Mouse (Mus musculus): ENCODE measurements at regions not wholly inside any gene's neighbourhood (a gene's known extent, or its start where the extent isn't known, plus 50 kb on each side); places are given as distances from the start of the nearest gene placed in this dataset.
"Not testable (repeated sequence)": the region's sequence is repeated elsewhere in the genome, so short reads cannot be mapped to it uniquely, and the experiment has no call there.

DNA sequence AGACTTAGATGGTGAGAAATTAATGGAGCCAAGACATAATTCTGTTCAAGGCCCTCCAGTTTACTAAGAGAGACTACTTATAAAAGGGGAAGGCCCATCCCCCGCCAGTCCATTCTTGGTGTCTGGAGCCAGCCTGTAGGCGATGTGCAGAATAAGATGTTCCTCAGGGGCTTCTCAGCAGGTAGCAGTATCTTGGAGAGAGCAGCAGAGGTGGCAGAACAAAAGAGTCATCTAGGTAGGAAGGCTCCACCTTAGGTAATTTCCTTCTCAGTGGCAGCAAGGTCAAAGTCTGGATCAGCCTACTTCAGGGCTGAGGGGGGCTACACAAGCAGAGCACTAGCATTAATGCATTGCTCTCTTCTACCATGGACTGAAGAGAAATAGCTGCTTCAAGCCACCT lies 449.4 kb upstream of the Tbl1xr1 start:
- not testable (repeated sequence) for DNase-seq (ENCODE audit: low spot score)

DNA sequence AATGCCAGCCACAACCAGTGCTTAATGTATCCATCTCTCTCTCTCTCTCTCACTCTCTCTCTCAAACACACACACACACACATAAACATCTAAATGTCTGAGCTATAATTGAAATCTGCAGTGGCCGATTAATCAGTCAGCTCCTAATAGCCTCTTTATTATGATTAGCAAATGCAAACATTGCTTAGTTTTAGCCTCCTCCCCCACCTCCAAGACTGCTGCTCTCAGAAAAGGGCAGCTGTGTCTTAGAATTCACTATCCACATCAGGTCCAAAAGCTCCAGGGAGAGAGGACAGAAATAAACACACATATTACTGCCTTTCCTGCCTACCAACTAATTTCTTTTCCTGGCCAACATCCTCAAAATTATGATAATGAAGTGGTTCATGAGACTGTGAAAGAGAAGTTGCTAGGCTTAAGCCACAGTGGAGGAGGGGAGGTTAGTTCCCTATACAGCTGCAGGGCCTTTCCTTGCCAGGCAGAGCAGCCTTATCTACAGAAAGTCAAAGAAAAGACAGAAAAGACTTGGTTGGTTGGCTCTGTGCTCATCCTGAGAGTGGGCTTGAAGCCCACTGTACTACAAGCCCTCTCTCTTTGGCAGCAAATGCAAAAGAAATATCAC lies 442.7 kb upstream of the Tbl1xr1 start:
- no peak for DNase-seq (ENCODE audit: low spot score)

DNA sequence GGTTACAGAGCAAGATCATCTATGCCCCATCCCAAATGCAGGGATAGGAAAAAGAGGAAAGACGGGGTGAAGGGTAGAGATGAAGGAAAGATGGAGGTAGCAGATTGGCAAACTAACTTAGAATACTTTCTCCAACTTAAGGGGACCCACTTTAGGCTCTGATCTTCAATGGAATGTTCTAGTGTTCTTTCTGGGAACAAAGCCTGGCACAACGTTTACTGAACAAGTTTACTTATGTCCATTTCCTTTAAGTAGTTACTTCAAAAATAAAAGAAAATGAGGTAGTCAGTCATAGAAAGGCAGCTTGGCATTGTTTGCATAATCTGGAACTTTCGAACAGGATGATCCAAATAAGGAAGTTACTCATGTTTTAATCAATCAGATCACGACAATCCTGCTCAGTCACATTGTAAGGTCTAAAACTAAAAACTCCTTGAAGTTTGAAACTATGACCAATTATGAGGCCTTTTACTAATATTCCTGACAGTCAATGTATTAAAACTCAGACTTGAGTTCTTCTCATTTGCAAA lies 441.7 kb upstream of the Tbl1xr1 start:
- DNase-seq (ENCODE audit: low spot score): no peak

DNA sequence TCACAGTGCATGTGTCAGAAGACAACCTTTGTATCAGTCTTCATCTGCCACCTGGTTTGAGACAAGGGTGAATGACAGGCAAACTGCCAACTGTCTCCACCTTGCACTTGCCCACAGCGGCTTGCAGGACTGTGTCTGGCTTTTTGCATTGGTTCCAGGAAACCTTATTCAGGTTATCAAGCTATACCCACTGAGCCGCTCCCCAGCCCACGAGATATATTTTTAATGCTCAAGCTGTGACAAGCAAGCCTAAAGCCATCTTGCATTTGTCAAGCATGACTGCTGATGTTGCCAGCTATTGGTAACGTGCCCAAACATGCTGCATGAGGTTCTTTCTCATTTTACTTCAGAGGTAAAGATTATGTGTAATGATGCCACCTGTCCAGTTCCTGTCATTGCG lies 437.6 kb upstream of the Tbl1xr1 start:
- DNase-seq (ENCODE audit: low spot score): no peak

DNA sequence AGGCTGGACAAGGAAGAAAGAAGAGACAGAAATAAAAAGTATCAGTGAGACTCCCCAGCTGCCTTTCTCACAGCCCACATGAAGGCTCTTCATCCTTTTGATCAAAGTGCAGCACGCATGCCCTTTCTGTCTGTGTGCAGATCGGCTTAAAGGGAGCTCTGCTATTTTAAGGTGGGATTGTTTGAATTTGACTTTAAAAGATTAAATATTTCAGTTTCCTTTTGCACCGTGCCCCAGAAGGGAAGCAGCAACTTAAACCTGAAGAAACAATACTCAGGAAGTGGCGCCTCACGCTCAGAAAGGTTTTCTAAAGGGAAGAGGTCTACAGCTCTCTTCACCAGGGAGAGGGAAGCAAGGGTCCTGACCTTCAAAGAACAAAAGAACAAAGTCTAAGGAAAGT lies 436.9 kb upstream of the Tbl1xr1 start:
- DNase-seq (ENCODE audit: low spot score): no peak

DNA sequence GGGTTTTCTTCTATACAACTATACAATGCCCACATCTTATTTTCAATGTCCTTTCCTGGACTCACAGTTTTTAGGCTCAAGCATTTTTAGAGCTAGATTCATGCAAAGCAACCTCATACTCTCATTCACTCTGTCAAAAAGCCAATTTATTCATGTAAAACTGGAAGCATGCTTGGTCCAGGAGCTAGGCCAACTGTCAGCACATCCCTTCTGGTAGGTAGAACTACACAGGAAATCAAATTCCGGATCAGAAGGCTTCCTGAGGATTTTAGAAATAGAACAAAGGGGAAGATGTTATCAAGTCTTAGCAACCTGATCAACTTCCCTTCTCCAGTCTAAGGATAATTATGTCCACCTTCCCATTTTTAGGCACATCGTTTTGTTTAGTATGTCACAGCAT lies 432.4 kb upstream of the Tbl1xr1 start:
- DNase-seq (ENCODE audit: low spot score): no peak

DNA sequence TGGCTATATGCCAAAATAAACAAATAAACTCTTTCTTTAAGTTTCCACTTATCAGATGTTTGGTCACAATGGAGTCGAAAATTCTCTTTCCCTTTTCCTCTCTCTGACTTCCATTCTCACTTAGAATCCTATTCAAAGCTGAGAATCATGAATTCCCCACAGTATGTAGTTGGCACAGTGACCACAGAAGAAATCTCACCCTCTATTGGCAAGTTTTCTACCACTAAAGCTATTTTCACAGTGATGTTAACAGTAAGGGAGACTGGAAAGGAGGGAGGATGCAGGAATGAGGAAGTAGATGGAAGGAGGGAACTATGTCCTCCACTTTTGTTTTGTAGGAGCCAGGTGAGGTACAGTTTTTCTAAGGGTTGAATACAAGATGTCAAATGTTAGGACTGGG lies 431.2 kb upstream of the Tbl1xr1 start:
- DNase-seq (ENCODE audit: low spot score): no peak

DNA sequence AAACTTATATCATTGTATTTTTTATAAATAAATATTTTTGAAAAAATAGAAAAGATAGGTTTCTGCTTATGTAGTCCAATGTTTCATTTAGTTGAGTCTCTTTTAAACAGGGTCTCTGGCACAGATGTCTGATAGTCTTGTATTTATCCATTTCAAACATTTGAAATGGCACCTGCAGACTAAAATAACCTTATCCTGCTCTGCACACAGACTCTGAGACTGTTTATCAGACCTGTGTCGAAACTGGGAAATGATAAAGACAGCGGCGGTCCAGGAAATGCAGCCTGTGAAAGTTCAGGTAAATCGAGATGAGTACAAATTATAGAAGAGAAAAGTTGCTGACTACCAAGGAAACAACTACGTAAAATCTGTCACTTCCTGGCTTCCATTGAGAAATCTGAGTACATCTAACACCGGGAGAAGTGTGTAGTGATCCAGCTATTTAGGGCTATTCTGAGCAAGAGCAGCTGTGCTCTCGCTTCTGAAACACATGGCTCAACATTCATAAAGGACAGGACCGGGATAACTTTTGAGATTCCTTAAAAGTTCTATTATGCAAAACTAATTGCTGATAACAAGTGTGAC lies 426.5 kb upstream of the Tbl1xr1 start:
- no peak for DNase-seq (ENCODE audit: low spot score)

DNA sequence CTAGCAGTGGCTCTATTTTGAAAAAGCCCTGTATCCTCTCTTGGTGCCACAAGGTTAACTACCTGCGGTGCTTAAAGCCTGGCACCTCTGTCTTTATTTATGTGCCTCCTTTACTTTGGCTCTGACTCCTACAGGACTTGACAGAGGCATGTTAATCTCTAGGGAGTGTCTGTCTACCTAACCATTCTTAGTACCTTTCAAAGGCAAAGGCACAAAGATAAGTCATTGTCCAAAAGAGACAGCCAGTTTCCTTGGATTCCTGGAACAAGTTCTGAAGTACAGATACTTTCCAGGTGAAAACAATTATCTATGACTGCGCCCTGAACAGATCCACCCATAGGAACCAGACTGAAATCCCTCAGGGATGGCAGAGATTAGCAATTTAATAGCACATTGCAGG lies 421.2 kb upstream of the Tbl1xr1 start:
- no peak for DNase-seq (ENCODE audit: low spot score)

DNA sequence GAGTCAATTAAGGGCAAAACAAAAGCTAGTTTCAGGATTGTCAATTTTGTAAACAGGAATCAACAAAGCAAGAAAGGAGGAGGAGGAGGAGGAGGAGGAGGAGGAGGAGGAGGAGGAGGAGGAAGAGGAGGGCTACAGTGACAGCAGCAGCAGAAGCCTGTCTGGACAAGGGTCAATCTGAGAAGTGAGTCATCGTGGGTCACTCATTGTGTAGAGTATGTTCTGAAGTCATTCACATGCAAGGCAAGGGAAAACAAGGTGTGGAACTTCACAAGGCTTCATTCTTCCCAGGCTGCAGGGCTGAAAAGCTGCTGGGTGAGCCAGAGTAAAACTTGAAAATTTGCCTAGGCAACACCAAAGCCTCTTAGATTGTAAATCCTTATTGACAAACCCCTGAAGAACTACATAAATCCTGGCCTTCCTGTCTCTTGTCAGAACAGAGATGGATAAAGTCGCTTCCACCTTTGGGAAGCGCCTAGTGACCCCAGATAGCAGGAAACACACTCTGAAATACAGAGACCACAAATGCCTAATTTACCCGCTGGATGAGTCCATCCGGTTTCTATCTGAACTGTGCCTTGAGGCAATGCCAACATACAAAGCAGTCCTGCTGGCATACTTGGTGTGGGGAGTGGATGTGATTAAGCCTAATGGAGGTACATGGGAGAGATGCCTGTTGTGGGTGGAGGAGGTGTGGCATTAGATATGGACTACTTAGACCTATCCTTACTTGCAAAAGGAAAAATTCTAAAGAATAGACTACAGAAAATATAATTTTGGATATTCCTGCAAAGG lies 408.9 kb upstream of the Tbl1xr1 start:
- DNase-seq (ENCODE audit: low spot score): no peak

DNA sequence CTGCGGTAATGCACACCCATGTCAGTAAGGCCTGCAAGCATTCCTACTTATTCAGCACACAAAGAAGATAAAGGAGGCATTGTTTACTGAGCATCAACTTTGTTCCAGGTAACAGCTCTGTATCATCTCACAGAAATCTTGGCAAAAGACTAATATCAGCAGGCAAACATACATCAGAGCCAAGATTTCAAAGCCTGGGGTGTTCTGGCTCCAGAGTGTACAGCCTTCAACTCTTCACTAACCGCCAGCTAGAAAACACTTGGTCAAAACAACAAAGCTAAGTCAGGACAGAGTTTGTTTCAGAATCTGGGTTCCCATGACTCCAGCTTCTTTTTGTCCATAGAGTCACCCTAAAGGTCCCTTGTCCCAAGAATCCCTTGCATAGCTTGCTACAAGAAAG lies 404.6 kb upstream of the Tbl1xr1 start:
- DNase-seq (ENCODE audit: low spot score): no peak

DNA sequence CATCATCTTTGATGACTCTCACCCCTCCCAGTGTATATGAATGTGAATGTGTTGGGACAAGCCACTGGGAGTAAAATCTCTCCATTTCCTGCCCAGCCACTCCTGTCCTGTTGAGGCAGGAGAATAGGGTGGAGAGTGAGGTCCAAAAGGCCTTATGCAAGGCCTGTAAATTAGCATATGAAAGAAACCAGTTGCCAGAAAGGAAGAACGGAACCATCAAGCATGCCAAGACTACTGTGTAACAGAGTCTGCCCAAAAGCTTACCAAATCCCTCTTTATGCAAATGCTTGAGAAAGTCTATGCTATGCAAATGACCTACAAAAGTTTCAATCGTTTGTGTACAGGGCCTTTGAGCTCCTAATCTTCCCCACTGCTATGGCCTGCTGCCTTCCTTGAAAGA lies 404.0 kb upstream of the Tbl1xr1 start:
- peak; percentile 24 for DNase-seq (ENCODE audit: low spot score)

DNA sequence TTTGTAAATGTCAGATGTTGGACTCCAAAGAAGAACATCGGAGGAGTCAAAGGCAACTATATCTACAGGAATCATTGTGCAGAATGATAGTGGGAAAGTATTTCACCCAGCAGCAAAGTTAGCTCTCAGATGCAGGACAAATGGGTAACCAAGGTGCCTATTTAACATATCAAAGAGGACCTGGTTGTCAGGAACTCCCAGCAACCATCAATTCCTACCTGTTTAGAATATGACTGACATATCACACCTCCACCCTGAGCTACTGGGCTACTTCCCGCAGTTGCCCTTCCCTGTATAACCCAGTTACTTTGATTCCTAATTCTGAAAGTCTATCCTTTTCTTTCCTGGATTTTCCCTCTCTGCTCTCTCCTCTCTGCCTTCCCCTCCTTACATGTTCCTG lies 403.0 kb upstream of the Tbl1xr1 start:
- no peak for DNase-seq (ENCODE audit: low spot score)

DNA sequence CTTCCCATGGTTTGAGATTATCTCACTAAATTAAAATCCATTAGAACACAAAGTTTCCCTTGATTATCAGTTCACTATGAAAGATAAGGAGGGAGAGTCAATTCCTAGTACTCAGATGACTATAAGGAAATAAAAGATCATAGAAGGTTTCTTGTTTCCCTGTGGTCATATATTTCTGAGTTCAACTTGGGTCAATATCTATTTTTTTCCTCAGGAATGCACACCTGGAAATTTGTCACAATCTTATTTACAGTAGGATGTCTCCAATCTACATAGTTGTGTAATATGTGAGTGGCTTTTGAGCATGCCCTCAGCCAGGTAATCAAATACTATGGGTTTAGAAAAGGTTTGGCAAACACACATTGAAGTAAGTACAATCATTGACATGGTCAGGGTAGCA lies 398.2 kb upstream of the Tbl1xr1 start:
- no peak for DNase-seq (ENCODE audit: low spot score)

DNA sequence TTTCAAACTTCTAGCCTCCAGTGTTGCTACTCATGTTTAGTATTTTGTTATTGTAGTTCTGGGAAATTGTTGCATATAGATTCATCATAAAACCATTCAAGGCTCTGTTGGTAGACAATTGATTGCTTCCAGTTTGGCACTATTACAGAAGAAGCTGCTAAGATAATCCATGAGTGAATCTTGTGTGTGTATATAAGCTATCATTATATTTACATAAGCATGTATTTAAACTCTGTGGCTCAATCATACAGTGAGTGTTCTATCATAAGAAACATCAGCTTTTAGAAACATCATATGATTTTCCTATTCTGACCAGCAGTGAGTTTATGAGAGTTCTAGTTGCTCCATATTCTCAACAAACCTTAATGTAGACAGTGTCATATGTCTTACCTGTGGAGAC lies 397.7 kb upstream of the Tbl1xr1 start:
- no peak for DNase-seq (ENCODE audit: low spot score)

DNA sequence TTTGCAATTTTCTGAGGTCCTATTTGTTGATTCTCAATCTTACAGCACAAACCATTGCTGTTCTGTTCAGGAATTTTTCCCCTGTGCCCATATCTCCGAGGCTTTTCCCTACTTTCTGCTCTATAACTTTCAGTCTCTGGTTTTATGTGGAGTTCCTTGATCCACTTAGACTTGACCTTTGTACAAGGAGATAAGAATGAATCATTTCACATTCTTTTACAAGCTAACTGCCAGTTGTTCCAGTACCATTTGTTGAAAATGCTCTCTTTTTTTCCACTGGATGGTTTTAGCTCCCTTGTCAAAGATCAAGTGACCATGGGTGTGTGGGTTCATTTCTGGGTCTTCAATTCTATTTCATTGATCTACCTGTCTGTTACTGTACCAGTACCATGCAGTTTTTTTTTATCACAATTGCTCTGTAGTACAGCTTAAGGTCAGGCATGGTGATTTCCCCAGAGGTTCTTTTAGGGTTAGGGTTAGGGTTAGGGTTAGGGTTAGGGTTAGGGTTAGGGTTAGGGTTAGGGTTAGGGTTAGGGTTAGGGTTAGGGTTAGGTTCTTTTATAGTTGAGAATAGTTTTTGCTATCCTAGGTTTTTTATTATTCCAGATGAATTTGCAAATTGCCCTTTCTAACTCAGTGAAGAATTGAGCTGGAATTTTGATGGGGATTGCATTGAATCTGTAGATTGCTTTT lies 378.3 kb upstream of the Tbl1xr1 start:
- not testable (repeated sequence) for DNase-seq (ENCODE audit: low spot score)

DNA sequence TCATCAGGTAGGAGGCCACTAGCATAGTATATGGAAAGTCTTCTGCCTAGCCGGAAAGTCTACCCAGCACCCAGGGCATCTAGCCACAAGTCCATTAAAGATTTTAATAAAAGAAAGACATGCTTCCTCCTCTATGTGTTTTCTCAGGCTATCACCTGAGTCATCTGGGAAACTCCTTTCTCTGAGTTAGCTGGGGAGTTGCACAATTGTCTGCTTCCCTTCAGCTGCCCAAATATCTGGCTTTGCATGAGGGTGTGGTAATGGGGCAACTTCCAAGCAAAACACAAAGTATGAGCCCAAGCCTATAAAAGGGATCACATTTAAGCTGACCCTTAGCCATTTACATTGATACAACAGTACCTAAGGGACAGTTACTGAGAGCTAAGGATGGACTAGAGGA lies 376.9 kb upstream of the Tbl1xr1 start:
- DNase-seq (ENCODE audit: low spot score): no peak

DNA sequence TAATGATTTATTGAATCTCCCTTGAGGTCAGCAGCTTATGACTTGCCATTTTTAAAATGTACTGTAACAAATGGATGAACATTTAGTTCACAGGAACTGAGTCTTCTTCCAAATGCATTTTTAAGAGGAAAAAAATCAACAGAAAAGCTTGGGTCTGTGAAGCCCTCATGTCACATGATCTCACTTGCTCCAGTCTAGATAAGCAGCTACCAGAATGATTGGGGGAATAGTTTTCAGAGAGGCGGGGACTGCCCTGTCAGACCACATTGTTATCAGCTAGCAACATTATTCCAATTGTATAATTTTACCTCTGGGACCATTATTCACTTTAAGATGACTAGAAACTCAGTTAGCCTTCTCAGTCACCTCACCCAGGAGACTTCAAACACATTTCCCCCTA lies 376.1 kb upstream of the Tbl1xr1 start:
- DNase-seq (ENCODE audit: low spot score): no peak

DNA sequence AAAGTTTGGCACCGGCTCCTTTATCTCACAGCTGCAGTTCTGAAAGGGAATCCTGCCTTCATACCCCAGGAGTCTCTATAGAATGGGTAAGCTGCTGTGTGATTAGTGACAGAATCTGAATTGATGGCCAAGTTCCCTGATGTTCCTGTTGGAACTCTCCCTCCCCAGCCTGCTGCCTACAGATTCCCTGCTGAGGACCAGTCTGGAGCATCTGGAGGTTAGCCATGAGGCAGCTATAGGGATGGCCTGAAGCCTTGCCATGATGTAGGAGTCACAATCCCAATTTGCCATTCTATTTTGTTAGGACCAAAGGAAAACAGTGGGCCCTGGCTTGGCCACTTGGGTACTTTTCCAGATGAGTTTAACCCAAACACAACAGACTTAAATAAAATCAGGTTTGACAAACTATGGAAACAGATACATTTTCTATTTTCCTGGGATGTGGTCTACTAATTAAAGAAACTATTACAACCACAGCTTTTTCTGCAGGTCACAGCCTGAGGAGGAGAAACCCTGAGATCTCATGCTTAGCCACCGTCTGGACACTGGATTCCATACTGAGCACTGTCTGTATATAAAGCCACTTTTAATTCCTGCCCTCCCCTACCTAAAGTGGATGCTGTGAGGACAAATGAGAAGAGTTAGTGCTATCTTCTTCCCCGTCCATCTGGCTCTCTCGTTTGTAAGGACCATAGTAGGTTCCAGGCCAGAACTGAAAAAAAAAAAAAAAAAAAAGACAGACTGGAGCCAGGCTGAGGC lies 349.5 kb upstream of the Tbl1xr1 start:
- no peak for DNase-seq (ENCODE audit: low spot score)

DNA sequence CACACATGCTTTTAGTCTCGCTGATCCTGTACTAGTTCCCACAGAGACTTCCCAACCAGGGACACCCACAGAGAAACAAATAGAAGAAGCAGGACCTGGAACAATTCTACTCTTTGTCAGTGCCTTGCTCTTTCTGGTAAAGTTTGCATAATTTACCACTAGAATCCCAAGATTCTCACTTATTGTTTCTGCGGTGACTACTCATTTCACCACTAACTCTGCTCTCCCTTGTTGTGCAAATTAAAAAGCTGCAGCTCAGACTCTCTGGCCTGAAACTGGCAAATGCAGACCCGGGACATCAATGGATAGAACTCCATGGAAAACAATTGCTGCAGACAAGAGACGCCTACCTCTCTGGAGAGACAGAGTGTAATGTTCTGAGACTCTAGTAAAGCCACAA lies 348.4 kb upstream of the Tbl1xr1 start:
- DNase-seq (ENCODE audit: low spot score): no peak

DNA sequence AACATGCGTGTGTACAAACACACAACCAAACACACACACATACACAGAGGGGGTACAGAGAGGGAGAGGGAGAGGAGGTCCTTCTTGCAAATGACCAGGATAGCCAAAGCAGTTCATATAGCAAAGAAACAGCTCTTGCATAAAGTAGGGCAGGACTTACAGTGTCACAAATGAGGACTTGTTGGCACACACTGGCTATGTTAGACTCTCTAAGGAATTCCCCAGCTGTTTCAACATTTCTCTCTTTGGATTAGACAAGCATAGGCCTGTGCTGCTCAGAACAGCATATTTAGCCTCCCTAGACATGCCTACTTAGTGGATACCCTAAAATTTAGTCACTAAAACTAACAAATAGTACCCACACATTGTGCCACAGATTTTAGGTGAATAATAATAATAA lies 347.1 kb upstream of the Tbl1xr1 start:
- no peak for DNase-seq (ENCODE audit: low spot score)

DNA sequence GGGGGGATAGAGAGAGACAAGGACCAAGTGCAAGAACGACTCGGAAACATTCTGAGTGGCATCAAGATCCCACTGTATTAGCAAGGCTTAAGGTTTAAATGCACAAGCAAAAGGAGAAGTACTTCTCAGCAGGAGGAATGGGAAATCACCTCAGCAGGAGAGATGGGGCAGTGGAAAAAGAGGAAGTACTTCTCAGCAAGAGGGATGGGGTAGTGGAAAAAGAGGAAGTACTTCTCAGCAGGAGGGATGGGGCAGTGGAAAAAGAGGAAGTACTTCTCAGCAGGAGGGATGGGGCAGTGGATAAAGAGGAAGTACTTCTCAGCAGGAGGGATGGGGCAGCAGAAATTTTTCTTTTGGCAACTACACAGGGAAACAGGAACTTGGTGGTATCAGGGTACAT lies 340.8 kb upstream of the Tbl1xr1 start:
- not testable (repeated sequence) for DNase-seq (ENCODE audit: low spot score)

Data from left cerebral cortex, adult 11 months (tissue).